Mouse (Mus musculus) heart, postnatal 0 days (tissue): Measurements from ENCODE around the gene Sh3rf1.

ENCODE experiments used
- CTCF ChIP-seq: IDR thresholded peaks from 2 replicates; pipeline ENCODE4 v1.5.1; 2016; ENCODE audit warnings: antibody characterized with exemption, control low read depth, low read depth
- EP300 ChIP-seq: IDR thresholded peaks from 2 replicates; pipeline ENCODE4 v1.6.1; 2016; ENCODE audit warnings: antibody characterized with exemption, low read depth

GRCm38 (mm10) chr8:61247270-61248025 lies 23.8 kb downstream of the Sh3rf1 start:
- TF ChIP-seq CTCF (no peak), EP300 (no peak)
